In genomic region chr12:69907667-69908510, GRCm38 (mm10) we compare ENCODE assay signal across 8 mouse cellular contexts. TPM values are rescaled to one million over a fixed set of nuclear protein-coding genes. Genes with fewer than 3 reads are reported as not detected.
DNase-seq lines count a peak whose midpoint lies in the region; ATAC-seq and TF ChIP-seq lines count a peak whose summit lies in the region.

No protein-coding gene starts in this region.

- TF ChIP-seq POLR2A in cortical plate, adult 2 months (IDR thresholded peaks at IDR 0.05; ENCODE audit: extremely low read depth, insufficient read depth, low read length): peak; percentile 98

- H3K4me2 ChIP-seq in stomach, embryonic 16.5 days (ENCODE audit: low read depth, low read length): peak overlapping the region; percentile 69

- no peaks in the 10 kb centered on the region for H3K36me3 ChIP-seq in midbrain, embryonic 10.5 days
- H3K36me3 ChIP-seq in stomach, embryonic 16.5 days (ENCODE audit: control insufficient read depth, insufficient read depth, low read length): no peaks in the 10 kb centered on the region

- H3K27me3 ChIP-seq in midbrain, embryonic 10.5 days (ENCODE audit: low read depth, poor library complexity, severe bottlenecking): no peaks in the 10 kb centered on the region
- H3K27me3 ChIP-seq in stomach, embryonic 16.5 days (ENCODE audit: control insufficient read depth, insufficient read depth, low read length): no peaks in the 10 kb centered on the region

- H3K9me3 ChIP-seq in midbrain, embryonic 10.5 days (replicated peaks): no peaks in the 10 kb centered on the region
- H3K9me3 ChIP-seq in stomach, embryonic 16.5 days (replicated peaks; ENCODE audit: control insufficient read depth, low read length): no peaks in the 10 kb centered on the region

- peak; percentile 19 for DNase-seq in thymus, postnatal 4 days
- no peak for DNase-seq in thymus, adult 18-20 months
- peak; percentile 66 for DNase-seq in left cerebral cortex, adult 11 months (ENCODE audit: low spot score)
- peak; percentile 82 for DNase-seq in midbrain, embryonic 10.5 days (ENCODE audit: low spot score)
- DNase-seq in spleen, postnatal 14 days (ENCODE audit: low spot score in 2 of 2): no peak

- peak overlapping the region; percentile 58 for H3K9ac ChIP-seq in stomach, embryonic 16.5 days (ENCODE audit: low read length)

- 2% methylated on average over 30 of the region's 30 CpGs for WGBS in midbrain, embryonic 10.5 days
- 8% methylated on average over 30 of the region's 30 CpGs for WGBS in stomach, embryonic 16.5 days

- TF ChIP-seq CTCF in cortical plate, adult 2 months (IDR thresholded peaks at IDR 0.05; ENCODE audit: extremely low read depth, insufficient read depth, low read length): no peak

- no peaks in the 10 kb centered on the region; the same call in 1 of the 2 replicates for H3K4me1 ChIP-seq in cortical plate, adult 2 months (ENCODE audit: control insufficient read depth, insufficient read depth, low read length)
- H3K4me1 ChIP-seq in midbrain, embryonic 10.5 days: peaks cover 21% of the 10 kb centered on the region
- peaks cover 9% of the 10 kb centered on the region for H3K4me1 ChIP-seq in stomach, embryonic 16.5 days (ENCODE audit: control insufficient read depth, insufficient read depth, low read length)

- peak overlapping the region; percentile 95 for H3K27ac ChIP-seq in cortical plate, adult 2 months (ENCODE audit: insufficient read depth, low read length)
- H3K27ac ChIP-seq in midbrain, embryonic 10.5 days (replicated peaks): peak overlapping the region; percentile 93
- H3K27ac ChIP-seq in stomach, embryonic 16.5 days (ENCODE audit: low read length): no peak overlapping the region

- peak; percentile 74 for ATAC-seq in granulocyte monocyte progenitor cell, adult 5-6 weeks (replicated peaks; ENCODE audit: poor library complexity, severe bottlenecking)
- ATAC-seq in stomach, embryonic 16.5 days (ENCODE audit: insufficient read depth, low FRiP score): peak; percentile 60; the same call in 1 of the 2 replicates

- H3K4me3 ChIP-seq in cortical plate, adult 2 months (ENCODE audit: insufficient read depth, low read length): peak overlapping the region; percentile 77
- H3K4me3 ChIP-seq in midbrain, embryonic 10.5 days: peak overlapping the region; percentile 74
- H3K4me3 ChIP-seq in stomach, embryonic 16.5 days (replicated peaks; ENCODE audit: low read length): peak overlapping the region; percentile 36

RNA-seq across cellular contexts. Expression of gene Map4k5, which starts 14.9 kb away (rescaled TPM):
- polyA plus RNA-seq in cortical plate, adult 2 months (2012; rRNA removed): 25.3 and 25.9 TPM in 2 replicates
- total RNA-seq in granulocyte monocyte progenitor cell, adult 5-6 weeks (2014; fragmentation: Nextera tagmentation): 14.8 and 18.8 TPM in 2 replicates
- 16.4 and 24.1 TPM in 2 replicates for total RNA-seq in granulocyte monocyte progenitor cell, adult 5-6 weeks (2017)
- polyA plus RNA-seq in midbrain, embryonic 10.5 days (2016; fragmentation: Nextera tagmentation; extraction: Ambion mirVana): 22.1 and 23.5 TPM in 2 replicates
- polyA plus RNA-seq in stomach, embryonic 16.5 days (2015; fragmentation: Nextera tagmentation; extraction: Ambion mirVana): 19.1 and 24.3 TPM in 2 replicates

RNA-seq across cellular contexts. Expression of gene Atl1, which starts 15.5 kb away (rescaled TPM):
- polyA plus RNA-seq in cortical plate, adult 2 months (2012; rRNA removed): 108 and 119 TPM in 2 replicates
- total RNA-seq in granulocyte monocyte progenitor cell, adult 5-6 weeks (2014; fragmentation: Nextera tagmentation): 0.11 TPM in 1 of 2 replicates, not detected in the other
- total RNA-seq in granulocyte monocyte progenitor cell, adult 5-6 weeks (2017): 1.4 and 4.5 TPM in 2 replicates
- 22.1 and 35.0 TPM in 2 replicates for polyA plus RNA-seq in midbrain, embryonic 10.5 days (2016; fragmentation: Nextera tagmentation; extraction: Ambion mirVana)
- polyA plus RNA-seq in stomach, embryonic 16.5 days (2015; fragmentation: Nextera tagmentation; extraction: Ambion mirVana): 4.5 and 7.2 TPM in 2 replicates

Comparison
In these comparisons a context has a peak if more than half of its experiments do, and no peak if none do; other contexts are left out.
1. DNase-seq: peak in thymus, postnatal 4 days (single experiment), left cerebral cortex, adult 11 months (single experiment) and midbrain, embryonic 10.5 days (single experiment); none in thymus, adult 18-20 months (0 of 2) and spleen, postnatal 14 days (0 of 2).
2. Peak in every context shown above with its lines, with median percentiles within 50 percentile points of each other: H3K4me3 ChIP-seq.